Mouse (Mus musculus) C2C12 (cell line): ENCODE measurements at regions not wholly inside any gene's neighbourhood (a gene's known extent, or its start where the extent isn't known, plus 50 kb on each side); places are given as distances from the start of the nearest gene placed in this dataset.

Experiments used
- H3K27me3 ChIP-seq: one replicate; pipeline ENCODE4 v1.6.1; 2011; ENCODE audit not compliant: control insufficient read depth, insufficient read depth, insufficient read length
- H3K36me3 ChIP-seq: one replicate; pipeline ENCODE4 v1.6.1; 2011; ENCODE audit not compliant: control insufficient read depth, insufficient read depth
- H3K4me3 ChIP-seq: one replicate; pipeline ENCODE4 v1.5.1; 2011; ENCODE audit warnings: mild to moderate bottlenecking, control low read depth; ENCODE audit not compliant: poor library complexity, insufficient read depth, severe bottlenecking
- H3K79me2 ChIP-seq: one replicate; pipeline ENCODE4 v1.6.1; 2011; ENCODE audit not compliant: control insufficient read depth, insufficient read depth
- H3K79me3 ChIP-seq: one replicate; pipeline ENCODE4 v1.6.1; 2011; ENCODE audit warnings: low read depth, control low read depth
- H3ac ChIP-seq: one replicate; pipeline ENCODE3; 2011; ENCODE audit warnings: low read depth; ENCODE audit not compliant: control insufficient read depth, insufficient read length
- CEBPB ChIP-seq: IDR thresholded peaks from one replicate; pipeline ENCODE4 v1.6.1; 2011; ENCODE audit warnings: low read depth, mild to moderate bottlenecking, control low read depth, moderate library complexity
- CTCF ChIP-seq: IDR thresholded peaks from one replicate; pipeline ENCODE4 v1.5.1; 2011; ENCODE audit not compliant: control insufficient read depth, insufficient read depth, insufficient read length
- FOSL1 ChIP-seq: IDR thresholded peaks from one replicate; pipeline ENCODE4 v1.8.0; 2011; ENCODE audit warnings: mild to moderate bottlenecking, low read length; ENCODE audit not compliant: poor library complexity, insufficient read depth, severe bottlenecking
- MAX ChIP-seq: IDR thresholded peaks from one replicate; pipeline ENCODE4 v1.6.1; 2011; ENCODE audit warnings: mild to moderate bottlenecking, control low read depth
- MYOD1 ChIP-seq: IDR thresholded peaks from one replicate; pipeline ENCODE4 v1.6.1; 2011; ENCODE audit warnings: low read depth; ENCODE audit not compliant: control insufficient read depth, insufficient read length
- MYOG ChIP-seq: IDR thresholded peaks from one replicate; pipeline ENCODE4 v1.6.1; 2011; ENCODE audit not compliant: control insufficient read depth, insufficient read length; ENCODE audit errors: extremely low read depth
- USF1 ChIP-seq: IDR thresholded peaks from one replicate; pipeline ENCODE4 v1.6.1; 2011; ENCODE audit warnings: low read depth, mild to moderate bottlenecking, control low read depth, moderate library complexity

- no peaks in the 10 kb centered on the region for H3K36me3 ChIP-seq
- no peaks in the 10 kb centered on the region for H3K79me2 ChIP-seq
- H3ac ChIP-seq: no peak overlapping the region
- TF ChIP-seq MAX: peak; percentile 55
- TF ChIP-seq CTCF: peak; percentile 86
- no peak for TF ChIP-seq USF1
- H3K79me3 ChIP-seq: no peaks in the 10 kb centered on the region
- H3K27me3 ChIP-seq: no peaks in the 10 kb centered on the region
- no peak overlapping the region for H3K4me3 ChIP-seq
Observed at GRCm38 (mm10) chr11:20400302-20401234, 68.1 kb upstream of the Slc1a4 start.

- no peaks in the 10 kb centered on the region for H3K79me2 ChIP-seq
- TF ChIP-seq CEBPB (no peak), FOSL1 (no peak), USF1 (no peak), MYOD1 (no peak), CTCF (no peak), MYOG (no peak), MAX (no peak)
Observed at GRCm38 (mm10) chr11:20403456-20403855, 70.9 kb upstream of the Slc1a4 start.

GRCm38 (mm10) chr11:20404476-20404875 lies 72.0 kb upstream of the Slc1a4 start:
- H3K27me3 ChIP-seq: no peaks in the 10 kb centered on the region
- H3K4me3 ChIP-seq: no peak overlapping the region
- no peaks in the 10 kb centered on the region for H3K79me2 ChIP-seq
- H3ac ChIP-seq: no peak overlapping the region
- no peaks in the 10 kb centered on the region for H3K36me3 ChIP-seq
- no peaks in the 10 kb centered on the region for H3K79me3 ChIP-seq
- TF ChIP-seq FOSL1 (no peak), CTCF (no peak)

More at GRCm38 (mm10) chr11:20403456-20403855, 70.9 kb upstream of the Slc1a4 start:
- no peak overlapping the region for H3ac ChIP-seq
- no peak overlapping the region for H3K4me3 ChIP-seq
- no peaks in the 10 kb centered on the region for H3K27me3 ChIP-seq
- no peaks in the 10 kb centered on the region for H3K36me3 ChIP-seq
- no peaks in the 10 kb centered on the region for H3K79me3 ChIP-seq

- Histone ChIP-seq H3K36me3 (no peaks in the 10 kb centered on the region), H3K27me3 (no peaks in the 10 kb centered on the region), H3K79me2 (no peaks in the 10 kb centered on the region), H3ac (no peak overlapping the region), H3K4me3 (no peak overlapping the region), H3K79me3 (no peaks in the 10 kb centered on the region)
- no peak for TF ChIP-seq MAX
Observed at GRCm38 (mm10) chr11:20418141-20418540, 85.6 kb upstream of the Slc1a4 start.

- no peak overlapping the region for H3K4me3 ChIP-seq
- no peak for TF ChIP-seq USF1
- no peak for TF ChIP-seq MYOD1
- no peak for TF ChIP-seq FOSL1
- no peak for TF ChIP-seq MAX
- no peak for TF ChIP-seq MYOG
- no peak for TF ChIP-seq CEBPB
- no peak for TF ChIP-seq CTCF
- H3K27me3 ChIP-seq: no peaks in the 10 kb centered on the region
- no peaks in the 10 kb centered on the region for H3K79me2 ChIP-seq
- H3K36me3 ChIP-seq: no peaks in the 10 kb centered on the region
- H3ac ChIP-seq: no peak overlapping the region
- no peaks in the 10 kb centered on the region for H3K79me3 ChIP-seq
Observed at GRCm38 (mm10) chr11:20420876-20421275, 88.4 kb upstream of the Slc1a4 start.

GRCm38 (mm10) chr11:20436057-20436456 lies 103.5 kb upstream of the Slc1a4 start:
- no peaks in the 10 kb centered on the region for H3K79me2 ChIP-seq
- H3ac ChIP-seq: no peak overlapping the region
- no peaks in the 10 kb centered on the region for H3K36me3 ChIP-seq
- TF ChIP-seq MYOD1 (no peak), CEBPB (peak; percentile 82)
- no peaks in the 10 kb centered on the region for H3K79me3 ChIP-seq
- H3K4me3 ChIP-seq: no peak overlapping the region
- peaks cover 19% of the 10 kb centered on the region for H3K27me3 ChIP-seq
